Mouse (Mus musculus) hindbrain, embryonic 14.5 days (tissue): Measurements from ENCODE around the gene Lmo3. TPM values are rescaled to one million over a fixed set of nuclear protein-coding genes. Genes with fewer than 3 reads are reported as not detected.

Source experiments
- ATAC-seq: fragments of 200-750 bp; cut with Nextera tagmentation; 2 replicates; pipeline ENCODE4 v1.8.0; 2017; ENCODE audit warnings: moderate number of reproducible peaks, mild to moderate bottlenecking, moderate TSS enrichment, moderate library complexity; ENCODE audit not compliant: low FRiP score
- DNase-seq: peaks from one replicate; pipeline ENCODE4 v3.0.0-alpha.2; 2015; ENCODE audit warnings: low spot score
- H3K27ac ChIP-seq: fragments of 300-500 bp; sonication (generic); 2 replicates; pipeline ENCODE4 v1.5.1; 2014; ENCODE audit warnings: mild to moderate bottlenecking, moderate library complexity
- H3K27me3 ChIP-seq: fragments of 300-500 bp; sonication (generic); 2 replicates; pipeline ENCODE4 v1.6.1; 2014; ENCODE audit warnings: mild to moderate bottlenecking, low read length, mixed read lengths; ENCODE audit not compliant: control insufficient read depth, insufficient read depth
- H3K36me3 ChIP-seq: fragments of 300-500 bp; sonication (generic); replicated peaks from 2 replicates; pipeline ENCODE4 v1.6.1; 2014; ENCODE audit not compliant: control insufficient read depth, insufficient read depth
- H3K4me1 ChIP-seq: fragments of 300-500 bp; sonication (generic); replicated peaks from 2 replicates; pipeline ENCODE4 v1.6.1; 2014; ENCODE audit warnings: antibody characterized with exemption, low read length, mixed read lengths; ENCODE audit not compliant: control insufficient read depth, insufficient read depth
- H3K4me2 ChIP-seq: fragments of 300-500 bp; sonication (generic); replicated peaks from 2 replicates; pipeline ENCODE4 v1.6.1; 2014; ENCODE audit warnings: mild to moderate bottlenecking, moderate library complexity
- H3K4me3 ChIP-seq: fragments of 300-500 bp; sonication (generic); replicated peaks from 2 replicates; pipeline ENCODE4 v1.5.1; 2014; ENCODE audit warnings: mild to moderate bottlenecking, low read length
- H3K9ac ChIP-seq: fragments of 300-500 bp; sonication (generic); 2 replicates; pipeline ENCODE4 v1.6.1; 2014
- H3K9me3 ChIP-seq: fragments of 300-500 bp; sonication (generic); 2 replicates; pipeline ENCODE4 v1.6.1; 2016; ENCODE audit warnings: low read length; ENCODE audit not compliant: control insufficient read depth
- WGBS: fragments of 180-500 bp; shearing (Covaris S2); extraction: QIAGEN DNeasy Blood & Tissue Kit; methylation state at CpG from one replicate; pipeline ENCODE4 v1.1.7; 2014; 5-methylcytosine and 5-hydroxymethylcytosine counted together
- polyA plus RNA-seq: library from polyadenylated mRNA; unstranded; fragments of >200 nt; fragmentation: Nextera tagmentation; extraction: Ambion mirVana; gene quantifications from 2 replicates; pipeline ENCODE4 v1.2.1, GENCODE M21; 2014

The Lmo3 gene
- polyA plus RNA-seq, 1 experiment from 2014 or later: 69.3 TPM

- H3K27me3 ChIP-seq: no peaks in the 10 kb centered on the region
- 0 out of 2 replicates have a peak, but pooled peaks cover 3% of the 10 kb centered on the region for H3K36me3 ChIP-seq
- H3K27ac ChIP-seq: no peak overlapping the region
- DNase-seq (no peak), ATAC-seq (no peak)
- H3K9ac ChIP-seq: no peak overlapping the region
- 88% methylated on average over 3 of the region's 3 CpGs for WGBS
- H3K4me3 ChIP-seq: no peak overlapping the region
- no peak overlapping the region for H3K4me2 ChIP-seq
- no peaks in the 10 kb centered on the region for H3K9me3 ChIP-seq
- no peaks in the 10 kb centered on the region for H3K4me1 ChIP-seq
Observed at GRCm38 (mm10) chr6:138412075-138412474, 169.7 kb downstream of the Lmo3 start.

DNA sequence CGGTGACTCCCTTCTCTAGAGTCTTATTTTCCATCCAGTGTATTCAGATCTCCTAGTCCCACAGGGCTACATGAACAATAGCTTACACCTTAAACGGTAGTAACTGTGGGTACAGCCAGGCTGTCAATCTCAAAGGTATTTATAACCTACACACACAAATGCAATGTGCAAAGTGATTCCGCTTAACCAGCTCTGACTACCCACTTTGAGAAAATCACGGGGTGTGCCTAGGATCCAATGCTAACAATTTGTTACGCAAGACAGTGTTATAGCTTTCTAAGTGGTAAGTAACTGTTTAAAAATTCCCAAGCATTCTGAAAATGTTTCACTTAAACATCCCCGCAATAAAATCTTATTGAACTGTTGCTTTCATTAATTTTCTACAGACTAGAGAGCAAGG is 179.7 kb downstream of the Lmo3 start:
- H3K4me1 ChIP-seq: no peaks in the 10 kb centered on the region
- no peak overlapping the region for H3K27ac ChIP-seq
- H3K36me3 ChIP-seq: no peaks in the 10 kb centered on the region
- H3K9me3 ChIP-seq: no peaks in the 10 kb centered on the region
- H3K4me3 ChIP-seq: no peak overlapping the region
- DNase-seq (no peak), ATAC-seq (no peak)
- 86% methylated on average over 6 of the region's 6 CpGs for WGBS
- no peaks in the 10 kb centered on the region for H3K27me3 ChIP-seq
- no peak overlapping the region for H3K4me2 ChIP-seq
- no peak overlapping the region for H3K9ac ChIP-seq

DNA sequence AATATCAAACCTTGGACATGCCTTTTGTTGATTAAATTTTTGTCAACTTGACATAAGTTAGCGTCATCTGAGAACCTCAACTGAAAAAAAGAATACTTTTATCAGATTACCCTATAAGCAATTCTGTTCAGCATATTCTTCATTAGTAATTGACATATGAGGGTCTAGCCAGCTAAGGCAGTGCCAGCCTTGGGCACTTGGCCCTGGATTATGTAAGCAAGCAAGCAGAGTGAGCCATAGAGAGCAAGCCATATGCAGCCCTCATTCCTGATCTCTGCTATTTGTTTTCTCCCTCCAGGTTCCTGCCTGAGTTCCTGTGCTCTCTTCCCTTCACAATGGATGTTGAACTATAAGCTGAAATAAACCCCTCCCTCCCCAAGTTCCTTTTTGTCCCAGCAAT is 182.9 kb downstream of the Lmo3 start:
- Histone ChIP-seq H3K4me1 (no peaks in the 10 kb centered on the region), H3K4me2 (no peak overlapping the region), H3K27me3 (no peaks in the 10 kb centered on the region), H3K9ac (no peak overlapping the region), H3K27ac (no peak overlapping the region), H3K36me3 (no peaks in the 10 kb centered on the region), H3K4me3 (no peak overlapping the region), H3K9me3 (no peaks in the 10 kb centered on the region)
- WGBS: 97% methylated on average over 1 of the region's 1 CpGs
- ATAC-seq (no peak), DNase-seq (no peak)

DNA sequence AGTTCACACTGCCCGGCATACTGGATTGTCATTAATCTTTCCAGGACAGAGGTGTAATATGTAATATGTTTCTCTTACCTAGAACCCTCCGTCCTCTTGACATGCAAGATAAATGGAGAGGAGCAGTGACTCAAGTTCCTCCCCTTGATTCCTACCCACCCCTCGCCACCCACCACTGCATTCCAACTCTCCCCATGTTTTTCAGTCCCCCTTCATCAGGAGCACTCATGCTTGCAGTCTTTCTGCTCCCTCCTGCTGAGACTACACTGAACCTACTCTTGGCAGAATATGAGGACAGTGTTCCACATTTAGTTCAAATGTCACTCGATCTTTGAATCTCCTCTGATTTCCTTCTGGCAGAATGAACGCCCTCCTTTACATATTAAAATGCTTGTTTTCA is 190.7 kb downstream of the Lmo3 start:
- Histone ChIP-seq H3K4me2 (no peak overlapping the region), H3K27ac (no peak overlapping the region), H3K27me3 (no peaks in the 10 kb centered on the region), H3K4me1 (no peaks in the 10 kb centered on the region), H3K9ac (no peak overlapping the region), H3K9me3 (no peaks in the 10 kb centered on the region), H3K36me3 (no peaks in the 10 kb centered on the region), H3K4me3 (no peak overlapping the region)
- DNase-seq (no peak), ATAC-seq (no peak)
- 51% methylated on average over 5 of the region's 5 CpGs for WGBS

- no peaks in the 10 kb centered on the region for H3K4me1 ChIP-seq
- H3K4me2 ChIP-seq: no peak overlapping the region
- WGBS: 57% methylated on average over 18 of the region's 18 CpGs
- DNase-seq: no peak
- ATAC-seq: peak; percentile 48
- H3K27me3 ChIP-seq: no peaks in the 10 kb centered on the region
- H3K9me3 ChIP-seq: no peaks in the 10 kb centered on the region
- H3K9ac ChIP-seq: no peak overlapping the region
- H3K4me3 ChIP-seq: no peak overlapping the region
- H3K27ac ChIP-seq: no peak overlapping the region
- H3K36me3 ChIP-seq: no peaks in the 10 kb centered on the region
Observed at GRCm38 (mm10) chr6:138388168-138388936, 193.4 kb downstream of the Lmo3 start.

- H3K4me1 ChIP-seq: peaks cover 11% of the 10 kb centered on the region
- H3K9me3 ChIP-seq: no peaks in the 10 kb centered on the region
- H3K27ac ChIP-seq: no peak overlapping the region
- ATAC-seq (no peak), DNase-seq (no peak)
- no peaks in the 10 kb centered on the region for H3K27me3 ChIP-seq
- no peaks in the 10 kb centered on the region for H3K36me3 ChIP-seq
- 97% methylated on average over 1 of the region's 1 CpGs for WGBS
- no peak overlapping the region for H3K9ac ChIP-seq
- H3K4me3 ChIP-seq: no peak overlapping the region
- no peak overlapping the region for H3K4me2 ChIP-seq
Observed at GRCm38 (mm10) chr6:138383208-138383607, 198.6 kb downstream of the Lmo3 start.

DNA sequence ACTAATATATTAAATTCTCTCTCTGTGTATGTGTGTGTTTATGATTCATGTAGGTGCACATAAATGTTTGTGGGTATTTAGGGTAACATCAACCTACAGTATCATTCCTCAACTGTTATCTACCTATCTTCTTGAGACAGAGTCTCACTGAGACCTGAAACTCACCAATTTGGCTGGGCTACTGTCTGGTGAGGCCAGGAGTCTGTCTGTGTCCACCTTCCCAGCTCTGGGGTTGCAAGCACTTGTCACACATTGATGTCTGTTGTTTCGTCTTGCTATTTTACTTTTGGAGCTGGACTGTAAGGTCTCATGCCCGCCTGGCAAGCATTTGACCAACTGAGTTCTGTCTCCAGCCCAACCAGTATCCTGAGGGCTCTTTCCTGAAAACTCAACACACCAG is 210.6 kb downstream of the Lmo3 start:
- Histone ChIP-seq H3K27ac (no peak overlapping the region), H3K9ac (no peak overlapping the region), H3K4me3 (no peak overlapping the region), H3K4me2 (no peak overlapping the region), H3K9me3 (no peaks in the 10 kb centered on the region), H3K36me3 (no peaks in the 10 kb centered on the region), H3K27me3 (no peaks in the 10 kb centered on the region), H3K4me1 (no peaks in the 10 kb centered on the region)
- 93% methylated on average over 2 of the region's 2 CpGs for WGBS
- DNase-seq (no peak), ATAC-seq (no peak)

GRCm38 (mm10) chr6:138364111-138364510 is 217.7 kb downstream of the Lmo3 start:
- H3K27me3 ChIP-seq: no peaks in the 10 kb centered on the region
- 56% methylated on average over 5 of the region's 5 CpGs for WGBS
- no peaks in the 10 kb centered on the region for H3K36me3 ChIP-seq
- H3K4me2 ChIP-seq: no peak overlapping the region
- no peak for ATAC-seq
- H3K27ac ChIP-seq: no peak overlapping the region
- H3K4me3 ChIP-seq: no peak overlapping the region
- no peaks in the 10 kb centered on the region for H3K9me3 ChIP-seq
- DNase-seq: no peak
- no peak overlapping the region for H3K9ac ChIP-seq
- no peaks in the 10 kb centered on the region for H3K4me1 ChIP-seq

GRCm38 (mm10) chr6:138350587-138351345 is 231.0 kb downstream of the Lmo3 start:
- DNase-seq (no peak), ATAC-seq (no peak)
- Histone ChIP-seq H3K4me3 (no peak overlapping the region), H3K4me2 (no peak overlapping the region), H3K27me3 (no peaks in the 10 kb centered on the region), H3K9me3 (no peaks in the 10 kb centered on the region), H3K27ac (no peak overlapping the region), H3K36me3 (no peaks in the 10 kb centered on the region), H3K4me1 (no peaks in the 10 kb centered on the region), H3K9ac (no peak overlapping the region)
- 75% methylated on average over 3 of the region's 3 CpGs for WGBS
